Mouse (Mus musculus) adrenal gland, adult 2 months (tissue): Measurements from ENCODE around the gene Ankrd17. TPM values are rescaled to one million over a fixed set of nuclear protein-coding genes. Genes with fewer than 3 reads are reported as not detected.

Experiments used
- DNase-seq: peaks from one replicate; pipeline ENCODE4 v3.0.0; 2021
- polyA plus RNA-seq: library from polyadenylated mRNA; depleted of rRNA; stranded (reverse); fragments of >200 nt; gene quantifications from 2 replicates; pipeline ENCODE4 v1.2.3, GENCODE M21; 2012; rRNA removed
- total RNA-seq, 2 experiments: library from RNA; stranded (reverse); gene quantifications; 2 replicates each; pipeline ENCODE4 v1.2.3; 2021

Gene Ankrd17
- total and polyA plus RNA-seq, 3 experiments, result 14.5 to 108 (median 68.6) TPM

DNA sequence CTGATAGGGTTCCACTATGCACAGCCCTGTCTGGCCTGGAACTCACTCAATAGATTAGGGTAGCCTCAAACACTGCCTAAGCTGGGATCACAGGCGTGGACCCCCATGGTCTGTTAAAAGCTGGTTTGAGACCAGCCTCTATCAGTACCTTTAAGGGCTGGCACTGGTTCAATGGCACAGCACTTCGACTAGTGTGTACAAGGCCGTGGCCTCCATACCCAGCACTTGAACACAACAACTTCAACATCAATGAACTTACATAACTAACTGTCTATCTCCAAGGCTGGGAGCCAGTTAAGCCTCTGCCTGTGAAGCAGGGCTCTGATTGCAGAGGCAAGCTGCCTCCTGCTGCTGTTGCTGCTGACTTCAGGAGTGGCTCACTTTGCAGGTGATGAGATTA, 148.6 kb downstream of the Ankrd17 start:
- peak; percentile 76 for DNase-seq

DNA sequence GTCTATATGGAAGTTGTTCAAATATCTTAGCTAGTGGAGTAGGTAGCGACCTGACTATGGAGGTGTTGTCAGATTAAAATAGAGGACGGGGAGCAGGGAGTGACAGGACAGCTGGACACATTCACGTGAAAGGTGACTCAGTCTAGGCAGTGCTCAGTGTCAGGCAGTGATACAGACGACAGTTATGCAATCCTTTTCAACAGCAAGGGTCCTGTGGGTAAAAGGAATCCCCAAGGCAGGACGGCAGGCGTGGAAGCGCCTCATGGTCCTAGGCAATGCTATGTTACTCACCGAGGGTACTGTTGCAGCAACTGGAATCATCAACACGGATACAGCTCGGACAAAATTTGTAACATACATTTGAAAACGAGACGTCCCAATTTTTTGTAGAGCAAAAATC, 149.2 kb downstream of the Ankrd17 start:
- DNase-seq, result peak; percentile 62

DNA sequence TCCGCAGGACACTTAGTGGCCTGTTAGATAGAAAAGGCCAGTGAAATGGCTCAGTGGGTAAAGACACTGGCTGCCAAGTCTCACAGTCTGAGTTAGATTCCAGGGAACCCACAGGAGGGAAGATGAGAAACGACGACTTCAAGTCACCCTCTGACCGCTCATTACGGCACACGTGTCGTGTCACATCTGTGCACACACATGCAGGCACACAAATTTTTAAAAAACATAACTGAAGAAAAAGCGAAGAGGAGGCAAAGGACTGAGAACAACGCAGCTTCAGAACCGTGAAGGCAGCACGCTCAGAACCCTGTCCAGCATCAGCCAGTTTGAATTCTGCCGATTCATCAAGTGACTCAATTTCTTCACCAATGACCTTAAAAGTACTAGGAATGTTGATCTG, 153.0 kb downstream of the Ankrd17 start:
- no peak for DNase-seq

- DNase-seq, result peak; percentile 28
These were observed 163.2 kb downstream of the Ankrd17 start for GRCm38 (mm10) chr5:90203168-90203567.

- DNase-seq, result no peak
These were observed 163.8 kb downstream of the Ankrd17 start for GRCm38 (mm10) chr5:90202447-90203117.

DNA sequence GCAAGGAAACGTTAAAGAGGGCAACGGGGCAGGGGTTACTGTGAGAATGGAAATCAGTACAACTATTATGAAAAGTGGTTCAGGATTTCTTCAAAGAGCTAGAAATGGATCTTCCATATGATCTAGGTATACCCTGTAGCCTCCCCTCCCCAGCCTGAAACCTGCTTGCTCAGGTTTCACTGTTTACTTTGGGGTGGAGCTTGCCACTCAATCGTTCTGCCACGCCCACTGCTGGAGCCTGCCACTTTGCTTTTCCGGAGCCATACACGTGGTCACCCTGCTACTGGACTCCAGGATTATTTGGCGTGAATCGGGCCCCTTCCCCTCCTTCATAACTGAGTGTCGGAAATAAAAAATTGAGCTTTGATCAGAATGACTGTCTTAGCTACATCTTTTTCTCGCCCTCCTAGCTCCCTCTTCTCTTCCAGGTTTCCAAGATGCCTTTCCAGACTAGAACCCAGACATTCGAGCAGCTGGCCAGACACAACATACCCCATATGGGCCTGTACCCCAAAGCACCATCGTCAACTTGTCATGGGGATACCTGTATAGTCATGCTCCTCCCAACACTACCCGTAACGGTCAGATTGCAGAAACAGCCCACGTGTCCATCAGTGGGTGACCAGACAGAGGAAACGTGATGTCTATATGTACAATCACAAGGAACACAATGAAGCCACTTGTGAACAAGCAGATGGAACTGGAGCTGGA, 166.3 kb downstream of the Ankrd17 start:
- no peak for DNase-seq

GRCm38 (mm10) chr5:90194831-90195230, 171.5 kb downstream of the Ankrd17 start:
- DNase-seq, result peak; percentile 45

DNA sequence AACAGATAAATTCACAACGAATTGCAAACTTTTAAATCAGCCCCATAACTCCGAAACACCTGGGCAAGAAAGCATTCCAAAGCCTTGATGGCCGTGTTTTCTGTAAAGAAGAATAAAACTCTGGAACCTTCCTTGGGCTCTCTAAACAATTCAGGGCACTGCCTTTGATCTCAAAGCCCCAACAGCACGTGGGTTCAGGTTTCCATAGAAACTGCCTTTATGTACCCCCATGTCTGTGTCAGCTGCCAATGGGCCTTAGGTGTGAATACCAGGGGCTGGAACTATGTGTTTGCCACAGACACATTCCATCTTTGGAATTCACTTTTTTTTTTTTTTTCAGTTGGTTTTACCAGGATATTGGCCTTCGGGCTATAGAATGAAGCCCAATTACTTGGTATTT, 183.6 kb downstream of the Ankrd17 start:
- DNase-seq, result no peak

GRCm38 (mm10) chr5:90179094-90179493, 187.3 kb downstream of the Ankrd17 start:
- DNase-seq, result no peak

DNA sequence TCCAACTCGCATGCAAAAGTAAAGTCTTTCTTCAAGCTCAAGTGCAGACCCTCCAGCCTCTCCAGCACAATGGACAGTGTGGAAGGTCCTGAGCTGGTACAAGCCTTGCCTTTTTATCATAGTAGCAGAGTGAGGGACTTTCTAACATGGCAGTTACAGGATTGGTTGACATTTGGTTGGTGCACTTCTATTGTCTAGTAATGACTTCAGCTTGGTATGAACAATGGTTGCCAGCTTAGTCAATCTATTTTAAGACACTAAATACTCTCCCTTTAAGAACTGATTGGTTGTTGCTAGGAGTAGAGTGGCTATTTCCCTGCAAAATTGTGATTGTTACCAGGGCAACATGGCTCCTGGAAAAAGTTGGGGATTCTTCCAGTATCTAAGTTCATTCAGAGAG, 188.3 kb downstream of the Ankrd17 start:
- no peak for DNase-seq

Other genes starting within 250 kb of the Ankrd17 start
- gene Cox18, start 142.6 kb downstream of the Ankrd17 start, total RNA-seq, result 10 to 100 TPM; 24.3 to 59.9 TPM
- gene Cox18, start 142.6 kb downstream of the Ankrd17 start, polyA plus RNA-seq, result 127 and 166 TPM in 2 replicates
- 1 to 10 TPM; 2.3 to 3.0 TPM for gene Gm9958, start 627 bp upstream of the Ankrd17 start, total RNA-seq
- 0.66 and 1.1 TPM in 2 replicates for gene Gm9958, start 627 bp upstream of the Ankrd17 start, polyA plus RNA-seq
- 100 to 1,000 TPM in 1 of 2 experiments, 1 to 10 TPM in 1; 3.0 to 232 TPM for gene Alb, start 94.3 kb upstream of the Ankrd17 start, total RNA-seq
- gene Alb, start 94.3 kb upstream of the Ankrd17 start, polyA plus RNA-seq, result 0.35 and 6.5 TPM in 2 replicates
- gene Afp, start 124.2 kb upstream of the Ankrd17 start, total RNA-seq, result not detected
- gene Afp, start 124.2 kb upstream of the Ankrd17 start, polyA plus RNA-seq, result not detected in 2 replicates
- gene Afm, start 152.4 kb upstream of the Ankrd17 start, total RNA-seq, result 1 to 10 TPM in 1 of 2 experiments, not detected in 1; 1.1 TPM
- gene Afm, start 152.4 kb upstream of the Ankrd17 start, polyA plus RNA-seq, result not detected in 2 replicates
- under 1 TPM in 1 of 2 experiments, not detected in 1; 0.17 TPM for gene 5830473C10Rik, start 194.5 kb upstream of the Ankrd17 start, total RNA-seq
- not detected in 2 replicates for gene 5830473C10Rik, start 194.5 kb upstream of the Ankrd17 start, polyA plus RNA-seq